Mouse (Mus musculus) kidney, adult 2 months (tissue): ENCODE data around the gene Cela2a.

Experiments used
- CTCF ChIP-seq: fragments of 200-500 bp; conservative IDR thresholded peaks from 2 replicates; pipeline ENCODE4 v1.5.1; 2011; ENCODE audit warnings: low read depth, mild to moderate bottlenecking, control low read depth, low read length, moderate library complexity, mixed read lengths; ENCODE audit not compliant: insufficient read depth, insufficient read length
- POLR2A ChIP-seq: fragments of 200-500 bp; IDR thresholded peaks from one replicate; pipeline ENCODE4 v1.6.1; 2011; ENCODE audit warnings: low read depth, low read length, control low read depth

GRCm38 (mm10) chr4:141794152-141794535 lies 31.8 kb downstream of the Cela2a start:
- TF ChIP-seq CTCF (no peak), POLR2A (no peak)
